Comparison of ENCODE assay signal across 28 mouse cellular contexts in genomic region chr1:162327631-162328030, GRCm38 (mm10).
"Had no signal": no experiment of that assay in that cellular context is flagged by ENCODE, and none has a peak within 500 bp of the region (broad histone marks: within the 10 kb centered on the region; RNA-seq: fewer than 3 reads in every experiment).

No protein-coding gene starts in this region.

- H3K4me2 ChIP-seq: heart, embryonic 12.5 days; hindbrain, embryonic 12.5 days; hindbrain, embryonic 14.5 days; intestine, embryonic 15.5 days; kidney, embryonic 15.5 days; limb, embryonic 12.5 days; liver, embryonic 12.5 days had no signal

- H3K4me1 ChIP-seq: heart, embryonic 10.5 days; heart, embryonic 12.5 days; intestine, embryonic 15.5 days; kidney, embryonic 15.5 days; liver, embryonic 12.5 days had no signal

- H3K27ac ChIP-seq: gastrocnemius, adult 2 months; heart, embryonic 10.5 days; hindbrain, embryonic 10.5 days; hindbrain, embryonic 12.5 days; hindbrain, embryonic 14.5 days; intestine, embryonic 15.5 days; kidney, embryonic 15.5 days; kidney, postnatal 0 days; liver, embryonic 12.5 days; liver, embryonic 14.5 days had no signal

- H3K4me3 ChIP-seq: gastrocnemius, adult 2 months; heart, embryonic 10.5 days; heart, embryonic 12.5 days; hindbrain, embryonic 10.5 days; hindbrain, embryonic 12.5 days; intestine, embryonic 15.5 days; kidney, embryonic 15.5 days; limb, embryonic 12.5 days; liver, embryonic 12.5 days had no signal

- DNase-seq: gastrocnemius, adult 2 months; gastrocnemius, postnatal 10 days; gastrocnemius, postnatal 25 days; heart, adult 18-20 months; heart, postnatal 10 days; heart, postnatal 4 days; kidney, adult 18-20 months; kidney, adult 9 months; kidney, postnatal 14 days; kidney, postnatal 36 days; layer of hippocampus, adult 9-11 months; layer of hippocampus, postnatal 36 days; left cerebral cortex, postnatal 4 days; liver had no signal

- ATAC-seq: hindbrain, embryonic 16.5 days; inflammation-experienced regulatory T-cells, adult 6 months; intestine, embryonic 15.5 days; intestine, postnatal 0 days; liver, embryonic 12.5 days had no signal

- H3K9me3 ChIP-seq: heart, embryonic 10.5 days; heart, embryonic 12.5 days; hindbrain, embryonic 10.5 days; hindbrain, embryonic 12.5 days; intestine, embryonic 15.5 days; kidney, embryonic 15.5 days; limb, embryonic 12.5 days; liver, embryonic 12.5 days had no signal

- H3K9ac ChIP-seq: heart, embryonic 12.5 days; hindbrain, embryonic 12.5 days; hindbrain, embryonic 14.5 days; intestine, embryonic 15.5 days; kidney, embryonic 15.5 days; limb, embryonic 12.5 days; liver, embryonic 12.5 days; liver, embryonic 14.5 days had no signal

- H3K27me3 ChIP-seq: heart, embryonic 12.5 days; hindbrain, embryonic 12.5 days; intestine, embryonic 15.5 days; kidney, embryonic 15.5 days; limb, embryonic 12.5 days; liver, embryonic 12.5 days had no signal

- H3K36me3 ChIP-seq: heart, embryonic 10.5 days; heart, embryonic 12.5 days; hindbrain, embryonic 10.5 days; hindbrain, embryonic 12.5 days; intestine, embryonic 15.5 days; kidney, embryonic 15.5 days; limb, embryonic 12.5 days; liver, embryonic 12.5 days had no signal
